Mouse (Mus musculus): Measurements from ENCODE around the gene 1700034J05Rik. TPM values are rescaled to one million over a fixed set of nuclear protein-coding genes. Genes with fewer than 3 reads are reported as not detected.

1700034J05Rik gene
- not detected in 2 replicates for polyA plus RNA-seq (2011; ENCODE audit: insufficient read depth, insufficient read length, low read depth, missing spikeins)

GRCm38 (mm10) chr6:146954258-146954657, at the start of gene 1700034J05Rik:
Gene 1700034J05Rik (minus strand): TSS chr6:146954422.
- TF ChIP-seq EP300 (IDR thresholded peaks at IDR 0.05; ENCODE audit: insufficient read depth, low read depth, low read length), result no peak
- no peak for TF ChIP-seq POLR2A (IDR thresholded peaks at IDR 0.05; ENCODE audit: insufficient read depth, low read length)
- no peak for TF ChIP-seq CTCF (IDR thresholded peaks at IDR 0.05; ENCODE audit: low read depth, low read length)

GRCm38 (mm10) chr6:146999755-147000154, 45.5 kb upstream of the 1700034J05Rik start:
- Histone ChIP-seq H3K9ac (ENCODE audit: low read depth, poor library complexity, severe bottlenecking) (no peak overlapping the region), H3K27ac (ENCODE audit: insufficient read depth, low read length) (no peak overlapping the region), H3K9me3 (replicated peaks; ENCODE audit: control insufficient read depth, insufficient read depth, low read length, poor library complexity, severe bottlenecking) (no peaks in the 10 kb centered on the region), H3K27me3 (ENCODE audit: control insufficient read depth, insufficient read depth, low read length, poor library complexity, severe bottlenecking) (no peaks in the 10 kb centered on the region), H3K4me1 (ENCODE audit: control insufficient read depth, insufficient read depth, low read length) (no peaks in the 10 kb centered on the region), H3K36me3 (ENCODE audit: control insufficient read depth, insufficient read depth, low read length, poor library complexity, severe bottlenecking) (no peaks in the 10 kb centered on the region), H3K4me3 (ENCODE audit: low read depth, low read length) (no peak overlapping the region)
- TF ChIP-seq EP300 (IDR thresholded peaks at IDR 0.05; ENCODE audit: insufficient read depth, low read depth, low read length) (no peak), POLR2A (IDR thresholded peaks at IDR 0.05; ENCODE audit: insufficient read depth, low read length) (no peak), CTCF (IDR thresholded peaks at IDR 0.05; ENCODE audit: low read depth, low read length) (no peak)

More at GRCm38 (mm10) chr6:146954258-146954657, at the start of gene 1700034J05Rik:
- Histone ChIP-seq H3K9ac (ENCODE audit: low read depth, poor library complexity, severe bottlenecking) (no peak within 1 kb of the TSS), H3K9me3 (replicated peaks; ENCODE audit: control insufficient read depth, insufficient read depth, low read length, poor library complexity, severe bottlenecking) (no peaks in the 10 kb centered on the region), H3K4me1 (ENCODE audit: control insufficient read depth, insufficient read depth, low read length) (no peaks in the 10 kb centered on the region), H3K27me3 (ENCODE audit: control insufficient read depth, insufficient read depth, low read length, poor library complexity, severe bottlenecking) (no peaks in the 10 kb centered on the region), H3K27ac (ENCODE audit: insufficient read depth, low read length) (no peak within 1 kb of the TSS), H3K36me3 (ENCODE audit: control insufficient read depth, insufficient read depth, low read length, poor library complexity, severe bottlenecking) (no peaks in the 10 kb centered on the region), H3K4me3 (ENCODE audit: low read depth, low read length) (no peak within 1 kb of the TSS)

- H3K4me3 ChIP-seq (ENCODE audit: low read depth, low read length), result no peak overlapping the region
- no peak overlapping the region for H3K9ac ChIP-seq (ENCODE audit: low read depth, poor library complexity, severe bottlenecking)
- no peaks in the 10 kb centered on the region for H3K9me3 ChIP-seq (replicated peaks; ENCODE audit: control insufficient read depth, insufficient read depth, low read length, poor library complexity, severe bottlenecking)
- no peak for TF ChIP-seq CTCF (IDR thresholded peaks at IDR 0.05; ENCODE audit: low read depth, low read length)
- TF ChIP-seq EP300 (IDR thresholded peaks at IDR 0.05; ENCODE audit: insufficient read depth, low read depth, low read length), result no peak
- no peak for TF ChIP-seq POLR2A (IDR thresholded peaks at IDR 0.05; ENCODE audit: insufficient read depth, low read length)
- H3K27ac ChIP-seq (ENCODE audit: insufficient read depth, low read length), result no peak overlapping the region
- no peaks in the 10 kb centered on the region for H3K36me3 ChIP-seq (ENCODE audit: control insufficient read depth, insufficient read depth, low read length, poor library complexity, severe bottlenecking)
- H3K4me1 ChIP-seq (ENCODE audit: control insufficient read depth, insufficient read depth, low read length), result no peaks in the 10 kb centered on the region
- H3K27me3 ChIP-seq (ENCODE audit: control insufficient read depth, insufficient read depth, low read length, poor library complexity, severe bottlenecking), result no peaks in the 10 kb centered on the region
These were observed 45.1 kb upstream of the 1700034J05Rik start for GRCm38 (mm10) chr6:146999302-146999701.

GRCm38 (mm10) chr6:146998710-146999109, 44.5 kb upstream of the 1700034J05Rik start:
- H3K36me3 ChIP-seq (ENCODE audit: control insufficient read depth, insufficient read depth, low read length, poor library complexity, severe bottlenecking), result no peaks in the 10 kb centered on the region
- H3K4me3 ChIP-seq (ENCODE audit: low read depth, low read length), result no peak overlapping the region
- no peaks in the 10 kb centered on the region for H3K4me1 ChIP-seq (ENCODE audit: control insufficient read depth, insufficient read depth, low read length)
- no peak overlapping the region for H3K27ac ChIP-seq (ENCODE audit: insufficient read depth, low read length)
- H3K27me3 ChIP-seq (ENCODE audit: control insufficient read depth, insufficient read depth, low read length, poor library complexity, severe bottlenecking), result no peaks in the 10 kb centered on the region
- H3K9ac ChIP-seq (ENCODE audit: low read depth, poor library complexity, severe bottlenecking), result no peak overlapping the region
- H3K9me3 ChIP-seq (replicated peaks; ENCODE audit: control insufficient read depth, insufficient read depth, low read length, poor library complexity, severe bottlenecking), result no peaks in the 10 kb centered on the region
- TF ChIP-seq CTCF (IDR thresholded peaks at IDR 0.05; ENCODE audit: low read depth, low read length) (no peak), EP300 (IDR thresholded peaks at IDR 0.05; ENCODE audit: insufficient read depth, low read depth, low read length) (no peak), POLR2A (IDR thresholded peaks at IDR 0.05; ENCODE audit: insufficient read depth, low read length) (no peak)

GRCm38 (mm10) chr6:146997006-146997405, 42.8 kb upstream of the 1700034J05Rik start:
- no peaks in the 10 kb centered on the region for H3K36me3 ChIP-seq (ENCODE audit: control insufficient read depth, insufficient read depth, low read length, poor library complexity, severe bottlenecking)
- H3K27ac ChIP-seq (ENCODE audit: insufficient read depth, low read length), result no peak overlapping the region
- no peak for TF ChIP-seq CTCF (IDR thresholded peaks at IDR 0.05; ENCODE audit: low read depth, low read length)
- no peak for TF ChIP-seq POLR2A (IDR thresholded peaks at IDR 0.05; ENCODE audit: insufficient read depth, low read length)
- TF ChIP-seq EP300 (IDR thresholded peaks at IDR 0.05; ENCODE audit: insufficient read depth, low read depth, low read length), result no peak
- no peaks in the 10 kb centered on the region for H3K9me3 ChIP-seq (replicated peaks; ENCODE audit: control insufficient read depth, insufficient read depth, low read length, poor library complexity, severe bottlenecking)
- no peaks in the 10 kb centered on the region for H3K4me1 ChIP-seq (ENCODE audit: control insufficient read depth, insufficient read depth, low read length)
- H3K27me3 ChIP-seq (ENCODE audit: control insufficient read depth, insufficient read depth, low read length, poor library complexity, severe bottlenecking), result no peaks in the 10 kb centered on the region
- no peak overlapping the region for H3K9ac ChIP-seq (ENCODE audit: low read depth, poor library complexity, severe bottlenecking)
- no peak overlapping the region for H3K4me3 ChIP-seq (ENCODE audit: low read depth, low read length)

GRCm38 (mm10) chr6:146995878-146996277, 41.7 kb upstream of the 1700034J05Rik start:
- no peaks in the 10 kb centered on the region for H3K36me3 ChIP-seq (ENCODE audit: control insufficient read depth, insufficient read depth, low read length, poor library complexity, severe bottlenecking)
- H3K9ac ChIP-seq (ENCODE audit: low read depth, poor library complexity, severe bottlenecking), result no peak overlapping the region
- no peak overlapping the region for H3K4me3 ChIP-seq (ENCODE audit: low read depth, low read length)

More at GRCm38 (mm10) chr6:146995878-146996277, 41.7 kb upstream of the 1700034J05Rik start:
- H3K9me3 ChIP-seq (replicated peaks; ENCODE audit: control insufficient read depth, insufficient read depth, low read length, poor library complexity, severe bottlenecking), result no peaks in the 10 kb centered on the region
- no peaks in the 10 kb centered on the region for H3K4me1 ChIP-seq (ENCODE audit: control insufficient read depth, insufficient read depth, low read length)
- no peak overlapping the region for H3K27ac ChIP-seq (ENCODE audit: insufficient read depth, low read length)
- H3K27me3 ChIP-seq (ENCODE audit: control insufficient read depth, insufficient read depth, low read length, poor library complexity, severe bottlenecking), result no peaks in the 10 kb centered on the region
- no peak for TF ChIP-seq CTCF (IDR thresholded peaks at IDR 0.05; ENCODE audit: low read depth, low read length)
